Mouse (Mus musculus) stomach, postnatal 0 days (tissue): ENCODE measurements around the gene Irf1.

Source experiments
- CTCF ChIP-seq: IDR thresholded peaks from 2 replicates; pipeline ENCODE4 v1.5.1; 2016; ENCODE audit warnings: antibody characterized with exemption, low read depth, mild to moderate bottlenecking, moderate library complexity
- EP300 ChIP-seq: optimal IDR thresholded peaks from 2 replicates; pipeline ENCODE3; 2016; ENCODE audit warnings: antibody characterized with exemption

DNA sequence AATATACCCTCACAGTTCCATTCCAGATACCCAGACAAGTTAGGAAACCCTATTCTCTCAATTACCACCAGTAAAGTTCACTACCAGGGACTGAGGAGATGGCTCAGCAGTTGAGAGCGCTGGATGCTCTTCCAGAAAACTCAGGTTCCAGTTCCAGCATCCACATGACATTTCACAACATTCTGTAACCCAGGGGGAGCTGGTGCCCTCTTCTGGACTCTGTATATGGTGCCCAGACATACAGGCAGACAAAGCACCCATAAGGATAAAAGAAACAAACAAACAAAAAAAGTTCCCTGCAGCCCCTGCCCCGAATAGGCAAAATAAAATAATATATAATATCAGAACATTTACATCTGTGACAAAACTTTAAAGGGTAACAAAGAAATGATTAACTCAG is 35.4 kb upstream of the Irf1 start:
- no peak for TF ChIP-seq CTCF
- TF ChIP-seq EP300, result no peak
